Mouse (Mus musculus): ENCODE measurements around the gene Tmem238l. TPM values are rescaled to one million over a fixed set of nuclear protein-coding genes. Genes with fewer than 3 reads are reported as not detected.
A peak's percentile ranks its signal among the peaks of the same experiment; 100 is the strongest.

The Tmem238l gene
- polyA plus RNA-seq, 1 experiment from 2014 or later = not detected

DNA sequence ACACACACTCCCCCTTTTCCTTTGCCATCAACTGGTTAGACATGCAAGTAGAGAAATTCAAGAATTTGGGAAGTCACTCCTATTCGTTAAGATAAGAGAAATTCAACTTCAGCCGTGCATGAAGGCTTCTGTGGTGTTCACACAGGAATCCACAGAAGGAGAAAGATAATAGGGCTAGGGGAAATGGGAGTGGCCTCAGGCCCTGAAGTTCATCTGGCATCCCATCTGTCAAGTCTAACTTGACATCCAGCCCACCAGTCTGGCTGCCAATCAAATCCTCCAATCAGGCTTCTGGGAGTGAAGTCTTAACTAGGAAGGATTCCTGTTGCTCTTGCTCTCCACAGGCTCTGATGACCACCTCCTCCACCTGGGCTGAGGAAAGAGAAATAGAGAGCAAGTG lies 46.5 kb downstream of the Tmem238l start:
- peak; percentile 65 for DNase-seq (ENCODE audit: low spot score)
- ATAC-seq = no peak
- H3K27me3 ChIP-seq (replicated peaks; ENCODE audit: control insufficient read depth, insufficient read depth, low read length) = no peaks in the 10 kb centered on the region
- WGBS = 33% methylated on average over 2 of the region's 2 CpGs
- no peak overlapping the region for H3K4me2 ChIP-seq (ENCODE audit: low read length)
- peaks cover 20% of the 10 kb centered on the region for H3K4me1 ChIP-seq (ENCODE audit: control insufficient read depth, insufficient read depth, low read length)
- H3K9me3 ChIP-seq (replicated peaks; ENCODE audit: control insufficient read depth, low read length) = no peaks in the 10 kb centered on the region
- no peak overlapping the region for H3K9ac ChIP-seq (ENCODE audit: low read length)
- H3K4me3 ChIP-seq (ENCODE audit: low read depth, low read length) = no peak overlapping the region
- H3K27ac ChIP-seq (ENCODE audit: low read depth, low read length) = no peak overlapping the region
- H3K36me3 ChIP-seq (ENCODE audit: control insufficient read depth, insufficient read depth, low read length) = no peaks in the 10 kb centered on the region

DNA sequence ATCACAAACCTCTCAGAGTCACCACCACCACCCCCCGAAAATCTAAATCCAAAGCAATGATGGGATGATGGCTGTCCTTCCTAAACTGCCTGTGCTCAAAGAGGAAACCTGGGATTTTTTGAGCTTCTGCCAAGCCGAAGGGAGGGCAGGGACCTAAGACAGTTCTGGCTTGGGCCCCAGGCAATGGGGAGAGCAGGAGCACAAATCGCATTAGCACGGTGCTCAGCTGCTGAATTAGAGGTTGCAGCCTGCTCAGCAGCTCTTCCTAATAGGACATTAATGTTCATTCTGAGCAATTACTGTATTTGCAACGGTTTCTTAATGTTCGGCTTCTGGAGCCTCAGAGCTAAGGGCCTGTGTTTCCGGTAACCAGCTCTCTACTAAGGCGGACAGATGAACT lies 51.5 kb downstream of the Tmem238l start:
- ATAC-seq (no peak), DNase-seq (ENCODE audit: low spot score) (no peak)
- no peak overlapping the region for H3K27ac ChIP-seq (ENCODE audit: low read depth, low read length)
- no peak overlapping the region for H3K4me3 ChIP-seq (ENCODE audit: low read depth, low read length)
- H3K27me3 ChIP-seq (replicated peaks; ENCODE audit: control insufficient read depth, insufficient read depth, low read length) = no peaks in the 10 kb centered on the region
- no peaks in the 10 kb centered on the region for H3K9me3 ChIP-seq (replicated peaks; ENCODE audit: control insufficient read depth, low read length)
- H3K4me1 ChIP-seq (ENCODE audit: control insufficient read depth, insufficient read depth, low read length) = 0 out of 2 replicates have a peak, but pooled peaks cover 5% of the 10 kb centered on the region
- H3K4me2 ChIP-seq (ENCODE audit: low read length) = no peak overlapping the region
- H3K36me3 ChIP-seq (ENCODE audit: control insufficient read depth, insufficient read depth, low read length) = no peaks in the 10 kb centered on the region
- WGBS = 68% methylated on average over 8 of the region's 8 CpGs
- H3K9ac ChIP-seq (ENCODE audit: low read length) = no peak overlapping the region

DNA sequence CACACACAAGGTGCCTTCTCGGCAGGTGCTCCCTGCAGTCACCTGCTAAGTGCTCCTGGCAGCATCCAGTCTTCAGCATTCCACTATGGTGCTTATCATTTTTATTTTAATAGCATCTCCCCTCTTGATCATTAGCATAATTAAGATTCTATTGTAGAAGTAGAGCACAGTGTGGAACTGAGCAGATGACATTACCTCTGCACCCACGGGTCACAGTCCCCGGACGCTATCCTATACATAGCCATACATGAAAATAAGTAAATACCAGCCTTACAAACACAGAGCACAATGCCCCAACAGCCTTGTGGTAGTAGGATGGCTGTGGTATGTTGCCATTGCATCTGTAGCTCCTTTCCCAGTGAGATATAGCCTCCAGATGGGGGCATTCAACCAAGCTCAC lies 52.1 kb downstream of the Tmem238l start:
- Histone ChIP-seq H3K9me3 (replicated peaks; ENCODE audit: control insufficient read depth, low read length) (no peaks in the 10 kb centered on the region), H3K27ac (ENCODE audit: low read depth, low read length) (no peak overlapping the region), H3K4me1 (ENCODE audit: control insufficient read depth, insufficient read depth, low read length) (0 out of 2 replicates have a peak, but pooled peaks cover 5% of the 10 kb centered on the region), H3K9ac (ENCODE audit: low read length) (no peak overlapping the region), H3K4me3 (ENCODE audit: low read depth, low read length) (no peak overlapping the region), H3K27me3 (replicated peaks; ENCODE audit: control insufficient read depth, insufficient read depth, low read length) (no peaks in the 10 kb centered on the region), H3K4me2 (ENCODE audit: low read length) (no peak overlapping the region), H3K36me3 (ENCODE audit: control insufficient read depth, insufficient read depth, low read length) (no peaks in the 10 kb centered on the region)
- WGBS = 90% methylated on average over 4 of the region's 4 CpGs
- ATAC-seq (no peak), DNase-seq (ENCODE audit: low spot score) (no peak)

DNA sequence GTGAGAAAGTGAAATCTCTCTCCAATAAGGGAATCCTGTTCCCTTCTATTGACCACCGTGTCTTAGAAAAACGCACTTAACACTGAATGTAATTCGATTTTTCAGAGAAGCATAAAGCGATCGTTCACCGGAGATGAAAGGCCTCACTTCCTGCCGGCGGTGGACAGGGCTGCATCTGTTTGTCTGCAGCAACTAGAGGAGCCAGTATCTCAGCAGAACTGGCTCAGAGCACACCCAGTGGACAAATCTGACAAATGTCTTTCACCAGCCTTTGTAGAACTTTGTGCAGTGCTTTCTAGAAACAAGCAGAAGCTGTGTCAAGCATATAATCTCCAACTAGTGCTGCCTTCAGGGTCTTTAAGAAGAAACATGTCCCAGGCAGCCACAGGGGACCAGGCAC lies 54.0 kb downstream of the Tmem238l start:
- Histone ChIP-seq H3K27me3 (replicated peaks; ENCODE audit: control insufficient read depth, insufficient read depth, low read length) (no peaks in the 10 kb centered on the region), H3K4me2 (ENCODE audit: low read length) (no peak overlapping the region), H3K27ac (ENCODE audit: low read depth, low read length) (no peak overlapping the region), H3K9ac (ENCODE audit: low read length) (0 out of 2 replicates have a peak overlapping the region, but pooled peaks have one; percentile 4), H3K36me3 (ENCODE audit: control insufficient read depth, insufficient read depth, low read length) (no peaks in the 10 kb centered on the region), H3K9me3 (replicated peaks; ENCODE audit: control insufficient read depth, low read length) (no peaks in the 10 kb centered on the region), H3K4me1 (ENCODE audit: control insufficient read depth, insufficient read depth, low read length) (0 out of 2 replicates have a peak, but pooled peaks cover 5% of the 10 kb centered on the region), H3K4me3 (ENCODE audit: low read depth, low read length) (no peak overlapping the region)
- ATAC-seq (peak; percentile 44; the same call in 1 of the 2 replicates), DNase-seq (ENCODE audit: low spot score) (peak; percentile 61)
- 10% methylated on average over 8 of the region's 8 CpGs for WGBS

DNA sequence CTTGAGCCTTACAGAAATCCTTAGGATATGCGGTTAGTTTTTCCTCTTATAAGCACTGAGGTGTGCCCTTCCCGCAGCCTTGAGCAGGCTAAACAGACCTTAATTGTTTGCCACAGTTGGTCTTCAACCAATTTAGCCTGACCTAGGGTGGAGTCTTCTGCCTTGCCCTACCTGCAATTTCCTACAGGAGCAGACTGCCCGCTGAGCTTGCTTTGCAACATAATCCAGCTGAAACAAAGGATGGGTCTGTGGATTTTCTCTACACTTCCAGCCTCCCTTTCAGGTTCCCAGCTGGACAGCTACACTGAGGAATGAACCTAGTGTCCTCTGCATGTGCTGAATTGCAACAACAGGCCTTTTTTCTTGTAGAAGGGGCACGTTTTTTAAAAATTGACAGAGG lies 55.2 kb downstream of the Tmem238l start:
- Histone ChIP-seq H3K27ac (ENCODE audit: low read depth, low read length) (no peak overlapping the region), H3K4me2 (ENCODE audit: low read length) (no peak overlapping the region), H3K4me1 (ENCODE audit: control insufficient read depth, insufficient read depth, low read length) (0 out of 2 replicates have a peak, but pooled peaks cover 5% of the 10 kb centered on the region), H3K9ac (ENCODE audit: low read length) (no peak overlapping the region), H3K27me3 (replicated peaks; ENCODE audit: control insufficient read depth, insufficient read depth, low read length) (no peaks in the 10 kb centered on the region), H3K9me3 (replicated peaks; ENCODE audit: control insufficient read depth, low read length) (no peaks in the 10 kb centered on the region), H3K36me3 (ENCODE audit: control insufficient read depth, insufficient read depth, low read length) (no peaks in the 10 kb centered on the region), H3K4me3 (ENCODE audit: low read depth, low read length) (no peak overlapping the region)
- WGBS = 10% methylated on average over 4 of the region's 4 CpGs
- no peak for DNase-seq (ENCODE audit: low spot score)
- ATAC-seq = no peak

Other genes starting within 250 kb of the Tmem238l start
- 0.09 and 0.11 TPM in 2 replicates for gene Pirt, start 44.7 kb upstream of the Tmem238l start, polyA plus RNA-seq (2014; fragmentation: Nextera tagmentation; extraction: Ambion mirVana)
- gene Tmem220, start 68.5 kb downstream of the Tmem238l start, polyA plus RNA-seq (2014; fragmentation: Nextera tagmentation; extraction: Ambion mirVana) = 0.36 and 0.62 TPM in 2 replicates
- 35.4 and 38.8 TPM in 2 replicates for gene Adprm, start 96.0 kb downstream of the Tmem238l start, polyA plus RNA-seq (2014; fragmentation: Nextera tagmentation; extraction: Ambion mirVana)
- 9.3 and 10.3 TPM in 2 replicates for gene Sco1, start 96.0 kb downstream of the Tmem238l start, polyA plus RNA-seq (2014; fragmentation: Nextera tagmentation; extraction: Ambion mirVana)
- gene Myh3, start 121.7 kb downstream of the Tmem238l start, polyA plus RNA-seq (2014; fragmentation: Nextera tagmentation; extraction: Ambion mirVana) = 0.04 and 0.06 TPM in 2 replicates
- 0.06 TPM in 1 of 2 replicates, not detected in the other for gene Myh2, start 214.4 kb downstream of the Tmem238l start, polyA plus RNA-seq (2014; fragmentation: Nextera tagmentation; extraction: Ambion mirVana)
- 0.10 TPM in 1 of 2 replicates, not detected in the other for gene Myh1, start 243.4 kb downstream of the Tmem238l start, polyA plus RNA-seq (2014; fragmentation: Nextera tagmentation; extraction: Ambion mirVana)

Measured in forebrain, embryonic 14.5 days (tissue).